Mouse (Mus musculus): ENCODE measurements at regions not wholly inside any gene's neighbourhood (a gene's known extent, or its start where the extent isn't known, plus 50 kb on each side); places are given as distances from the start of the nearest gene placed in this dataset.

GRCm38 (mm10) chr1:35717166-35717565 lies 351.0 kb upstream of the Hs6st1 start:
- no peaks in the 10 kb centered on the region for H3K9me3 ChIP-seq (replicated peaks; ENCODE audit: control insufficient read depth, insufficient read depth, low read length, poor library complexity, severe bottlenecking)
- no peak overlapping the region for H3K4me3 ChIP-seq (ENCODE audit: low read depth, low read length)
- H3K36me3 ChIP-seq (ENCODE audit: control insufficient read depth, insufficient read depth, low read length, poor library complexity, severe bottlenecking): no peaks in the 10 kb centered on the region
- no peak overlapping the region for H3K27ac ChIP-seq (ENCODE audit: insufficient read depth, low read length)
- H3K4me1 ChIP-seq (ENCODE audit: control insufficient read depth, insufficient read depth, low read length): no peaks in the 10 kb centered on the region
- no peak overlapping the region for H3K9ac ChIP-seq (ENCODE audit: low read depth, poor library complexity, severe bottlenecking)
- TF ChIP-seq EP300 (IDR thresholded peaks at IDR 0.05; ENCODE audit: insufficient read depth, low read depth, low read length) (no peak), CTCF (IDR thresholded peaks at IDR 0.05; ENCODE audit: low read depth, low read length) (no peak), POLR2A (IDR thresholded peaks at IDR 0.05; ENCODE audit: insufficient read depth, low read length) (no peak)
- no peaks in the 10 kb centered on the region; the same call in 1 of the 2 replicates for H3K27me3 ChIP-seq (ENCODE audit: control insufficient read depth, insufficient read depth, low read length, poor library complexity, severe bottlenecking)

DNA sequence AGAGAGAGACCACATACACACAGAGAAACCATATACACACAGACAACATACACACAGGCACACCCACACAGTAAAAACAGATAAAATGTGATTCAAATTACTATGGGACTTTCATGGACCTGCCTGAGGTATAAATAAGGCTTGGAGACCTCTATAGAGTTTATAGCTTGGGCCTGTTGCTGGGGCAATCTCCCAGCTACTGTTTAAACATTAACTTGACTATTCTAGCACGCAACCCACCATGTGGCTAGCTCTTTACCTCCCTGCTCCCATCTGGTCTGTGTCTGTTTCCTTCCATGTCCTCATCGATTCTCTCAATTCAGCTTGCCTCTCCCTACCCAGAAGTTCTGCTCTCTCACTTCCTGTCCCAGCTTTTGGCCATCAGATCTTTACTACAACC lies 350.5 kb upstream of the Hs6st1 start:
- H3K4me3 ChIP-seq (ENCODE audit: low read depth, low read length): no peak overlapping the region
- no peaks in the 10 kb centered on the region; the same call in 1 of the 2 replicates for H3K27me3 ChIP-seq (ENCODE audit: control insufficient read depth, insufficient read depth, low read length, poor library complexity, severe bottlenecking)
- H3K36me3 ChIP-seq (ENCODE audit: control insufficient read depth, insufficient read depth, low read length, poor library complexity, severe bottlenecking): no peaks in the 10 kb centered on the region
- no peak overlapping the region for H3K27ac ChIP-seq (ENCODE audit: insufficient read depth, low read length)
- no peaks in the 10 kb centered on the region for H3K4me1 ChIP-seq (ENCODE audit: control insufficient read depth, insufficient read depth, low read length)
- TF ChIP-seq EP300 (IDR thresholded peaks at IDR 0.05; ENCODE audit: insufficient read depth, low read depth, low read length) (no peak), POLR2A (IDR thresholded peaks at IDR 0.05; ENCODE audit: insufficient read depth, low read length) (no peak), CTCF (IDR thresholded peaks at IDR 0.05; ENCODE audit: low read depth, low read length) (no peak)
- no peaks in the 10 kb centered on the region for H3K9me3 ChIP-seq (replicated peaks; ENCODE audit: control insufficient read depth, insufficient read depth, low read length, poor library complexity, severe bottlenecking)
- H3K9ac ChIP-seq (ENCODE audit: low read depth, poor library complexity, severe bottlenecking): no peak overlapping the region

- Histone ChIP-seq H3K9ac (ENCODE audit: low read depth, poor library complexity, severe bottlenecking) (no peak overlapping the region), H3K4me3 (ENCODE audit: low read depth, low read length) (no peak overlapping the region)
- no peak for TF ChIP-seq POLR2A (IDR thresholded peaks at IDR 0.05; ENCODE audit: insufficient read depth, low read length)
- no peak for TF ChIP-seq CTCF (IDR thresholded peaks at IDR 0.05; ENCODE audit: low read depth, low read length)
- TF ChIP-seq EP300 (IDR thresholded peaks at IDR 0.05; ENCODE audit: insufficient read depth, low read depth, low read length): no peak
Observed at GRCm38 (mm10) chr1:35720063-35720462, 348.1 kb upstream of the Hs6st1 start.

DNA sequence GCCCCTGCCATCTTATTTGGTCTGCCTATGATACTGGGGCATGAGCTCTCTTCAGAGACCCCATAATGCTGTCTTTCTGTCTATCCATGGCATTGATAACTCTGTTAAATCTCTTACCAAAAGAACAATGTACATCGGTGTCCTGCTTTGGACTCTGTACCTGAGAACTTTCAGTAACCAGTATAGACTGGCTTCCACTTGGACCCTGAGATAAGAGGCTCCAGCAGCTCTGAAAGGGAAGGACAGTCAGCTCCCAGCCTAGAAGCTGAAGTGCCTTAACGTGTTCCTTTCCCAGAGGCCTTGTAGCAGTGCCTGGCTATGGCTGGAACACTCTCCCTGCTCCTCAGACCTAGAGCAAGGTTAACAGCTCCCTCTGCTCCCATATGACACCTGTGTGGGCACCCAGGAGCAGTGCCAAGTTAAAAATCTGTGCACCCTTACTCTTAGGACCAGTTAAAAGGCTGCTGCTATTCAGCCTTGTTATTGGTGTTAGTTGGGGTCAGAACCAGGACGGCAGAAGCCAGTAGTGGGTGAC lies 343.8 kb upstream of the Hs6st1 start:
- Histone ChIP-seq H3K27ac (ENCODE audit: insufficient read depth, low read length) (no peak overlapping the region), H3K9me3 (replicated peaks; ENCODE audit: control insufficient read depth, insufficient read depth, low read length, poor library complexity, severe bottlenecking) (no peaks in the 10 kb centered on the region), H3K4me3 (ENCODE audit: low read depth, low read length) (no peak overlapping the region), H3K9ac (ENCODE audit: low read depth, poor library complexity, severe bottlenecking) (no peak overlapping the region), H3K4me1 (ENCODE audit: control insufficient read depth, insufficient read depth, low read length) (no peaks in the 10 kb centered on the region), H3K27me3 (ENCODE audit: control insufficient read depth, insufficient read depth, low read length, poor library complexity, severe bottlenecking) (no peaks in the 10 kb centered on the region), H3K36me3 (ENCODE audit: control insufficient read depth, insufficient read depth, low read length, poor library complexity, severe bottlenecking) (no peaks in the 10 kb centered on the region)
- TF ChIP-seq POLR2A (IDR thresholded peaks at IDR 0.05; ENCODE audit: insufficient read depth, low read length) (no peak), EP300 (IDR thresholded peaks at IDR 0.05; ENCODE audit: insufficient read depth, low read depth, low read length) (no peak), CTCF (IDR thresholded peaks at IDR 0.05; ENCODE audit: low read depth, low read length) (no peak)

More at GRCm38 (mm10) chr1:35720063-35720462, 348.1 kb upstream of the Hs6st1 start:
- Histone ChIP-seq H3K27me3 (ENCODE audit: control insufficient read depth, insufficient read depth, low read length, poor library complexity, severe bottlenecking) (no peaks in the 10 kb centered on the region), H3K36me3 (ENCODE audit: control insufficient read depth, insufficient read depth, low read length, poor library complexity, severe bottlenecking) (no peaks in the 10 kb centered on the region), H3K27ac (ENCODE audit: insufficient read depth, low read length) (no peak overlapping the region), H3K4me1 (ENCODE audit: control insufficient read depth, insufficient read depth, low read length) (no peaks in the 10 kb centered on the region), H3K9me3 (replicated peaks; ENCODE audit: control insufficient read depth, insufficient read depth, low read length, poor library complexity, severe bottlenecking) (no peaks in the 10 kb centered on the region)

- Histone ChIP-seq H3K9ac (ENCODE audit: low read depth, poor library complexity, severe bottlenecking) (no peak overlapping the region), H3K27ac (ENCODE audit: insufficient read depth, low read length) (no peak overlapping the region), H3K27me3 (ENCODE audit: control insufficient read depth, insufficient read depth, low read length, poor library complexity, severe bottlenecking) (no peaks in the 10 kb centered on the region), H3K9me3 (replicated peaks; ENCODE audit: control insufficient read depth, insufficient read depth, low read length, poor library complexity, severe bottlenecking) (no peaks in the 10 kb centered on the region), H3K36me3 (ENCODE audit: control insufficient read depth, insufficient read depth, low read length, poor library complexity, severe bottlenecking) (no peaks in the 10 kb centered on the region), H3K4me3 (ENCODE audit: low read depth, low read length) (no peak overlapping the region), H3K4me1 (ENCODE audit: control insufficient read depth, insufficient read depth, low read length) (no peaks in the 10 kb centered on the region)
- peak; percentile 66 for TF ChIP-seq CTCF (IDR thresholded peaks at IDR 0.05; ENCODE audit: low read depth, low read length)
- no peak for TF ChIP-seq POLR2A (IDR thresholded peaks at IDR 0.05; ENCODE audit: insufficient read depth, low read length)
- no peak for TF ChIP-seq EP300 (IDR thresholded peaks at IDR 0.05; ENCODE audit: insufficient read depth, low read depth, low read length)
Observed at GRCm38 (mm10) chr1:35726596-35726995, 341.6 kb upstream of the Hs6st1 start.

GRCm38 (mm10) chr1:35727310-35727990 lies 340.8 kb upstream of the Hs6st1 start:
- H3K27ac ChIP-seq (ENCODE audit: insufficient read depth, low read length): no peak overlapping the region

More at GRCm38 (mm10) chr1:35727310-35727990, 340.8 kb upstream of the Hs6st1 start:
- Histone ChIP-seq H3K27me3 (ENCODE audit: control insufficient read depth, insufficient read depth, low read length, poor library complexity, severe bottlenecking) (no peaks in the 10 kb centered on the region), H3K4me1 (ENCODE audit: control insufficient read depth, insufficient read depth, low read length) (no peaks in the 10 kb centered on the region), H3K9me3 (replicated peaks; ENCODE audit: control insufficient read depth, insufficient read depth, low read length, poor library complexity, severe bottlenecking) (no peaks in the 10 kb centered on the region), H3K9ac (ENCODE audit: low read depth, poor library complexity, severe bottlenecking) (no peak overlapping the region), H3K4me3 (ENCODE audit: low read depth, low read length) (no peak overlapping the region), H3K36me3 (ENCODE audit: control insufficient read depth, insufficient read depth, low read length, poor library complexity, severe bottlenecking) (no peaks in the 10 kb centered on the region)
- no peak for TF ChIP-seq POLR2A (IDR thresholded peaks at IDR 0.05; ENCODE audit: insufficient read depth, low read length)
- no peak for TF ChIP-seq EP300 (IDR thresholded peaks at IDR 0.05; ENCODE audit: insufficient read depth, low read depth, low read length)
- no peak for TF ChIP-seq CTCF (IDR thresholded peaks at IDR 0.05; ENCODE audit: low read depth, low read length)

All from ES-Bruce4 (cell line).